Mouse (Mus musculus) liver, postnatal 0 days (tissue): ENCODE data around the gene Fkbp7. TPM values are rescaled to one million over a fixed set of nuclear protein-coding genes. Genes with fewer than 3 reads are reported as not detected.
"Not testable (repeated sequence)": the region's sequence is repeated elsewhere in the genome, so short reads cannot be mapped to it uniquely, and the experiment has no call there.

Experiments
- ATAC-seq: fragments of 200-750 bp; cut with Nextera tagmentation; 2 replicates; pipeline ENCODE4 v1.8.0; 2017; ENCODE audit warnings: mild to moderate bottlenecking, moderate library complexity
- DNase-seq: peaks from one replicate; pipeline ENCODE4 v3.0.0-alpha.2; 2016
- H3K27ac ChIP-seq: fragments of 300-500 bp; sonication (generic); 2 replicates; pipeline ENCODE4 v1.5.1; 2014; ENCODE audit warnings: antibody characterized with exemption, moderate library complexity, mild to moderate bottlenecking, low read depth
- H3K27me3 ChIP-seq: fragments of 300-500 bp; sonication (generic); 2 replicates; pipeline ENCODE4 v1.6.1; 2014; ENCODE audit warnings: low read length, control low read depth, mixed read lengths; ENCODE audit not compliant: insufficient read depth
- H3K36me3 ChIP-seq: fragments of 300-500 bp; sonication (generic); replicated peaks from 2 replicates; pipeline ENCODE4 v1.6.1; 2014; ENCODE audit warnings: mild to moderate bottlenecking, control low read depth, low read length, moderate library complexity, mixed read lengths; ENCODE audit not compliant: insufficient read depth
- H3K4me1 ChIP-seq: fragments of 300-500 bp; sonication (generic); 2 replicates; pipeline ENCODE4 v1.6.1; 2014; ENCODE audit warnings: antibody characterized with exemption, mild to moderate bottlenecking, control low read depth; ENCODE audit not compliant: insufficient read depth
- H3K4me2 ChIP-seq: fragments of 300-500 bp; sonication (generic); 2 replicates; pipeline ENCODE4 v1.6.1; 2014; ENCODE audit warnings: low read depth, mild to moderate bottlenecking, low read length, moderate library complexity, mixed read lengths
- H3K4me3 ChIP-seq: fragments of 300-500 bp; sonication (generic); 2 replicates; pipeline ENCODE4 v1.5.1; 2014; ENCODE audit warnings: low read depth, low read length
- H3K9ac ChIP-seq: fragments of 300-500 bp; sonication (generic); replicated peaks from 2 replicates; pipeline ENCODE4 v1.6.1; 2014; ENCODE audit warnings: mild to moderate bottlenecking, moderate library complexity
- H3K9me3 ChIP-seq: fragments of 300-500 bp; sonication (generic); 2 replicates; pipeline ENCODE4 v1.6.1; 2016; ENCODE audit warnings: mild to moderate bottlenecking, control low read depth, low read length, mixed read lengths
- CTCF ChIP-seq: sonication (generic); IDR thresholded peaks from 2 replicates; pipeline ENCODE4 v1.5.1; 2016; ENCODE audit warnings: antibody characterized with exemption, low read depth
- EP300 ChIP-seq: IDR thresholded peaks from 2 replicates; pipeline ENCODE4 v1.6.1; 2016; ENCODE audit warnings: antibody characterized with exemption, low read depth, mild to moderate bottlenecking
- WGBS: fragments of 180-500 bp; shearing (Covaris S2); extraction: QIAGEN DNeasy Blood & Tissue Kit; methylation state at CpG from one replicate; pipeline ENCODE4 v1.1.7; 2014; ENCODE audit not compliant: insufficient replicate concordance; 5-methylcytosine and 5-hydroxymethylcytosine counted together
- polyA plus RNA-seq: library from polyadenylated mRNA; unstranded; fragments of >200 nt; fragmentation: Nextera tagmentation; extraction: Ambion mirVana; gene quantifications from 2 replicates; pipeline ENCODE4 v1.2.1, GENCODE M21; 2015

Fkbp7 gene
- polyA plus RNA-seq, 1 experiment from 2014 or later, result 6.5 TPM

GRCm38 (mm10) chr2:76647883-76648570, 24.9 kb downstream of the Fkbp7 start, which contains the start of the genes Prkra and Pjvk:
Prkra (minus strand) TSS chr2:76648015.
Pjvk (plus strand) TSS chr2:76648476.
- no peaks in the 10 kb centered on the region for H3K36me3 ChIP-seq
- peak within 1 kb of the TSS; percentile 71 for H3K27ac ChIP-seq
- WGBS, result under 1% methylated on average over 34 of the region's 42 CpGs
- H3K9ac ChIP-seq, result peak within 1 kb of the TSS; percentile 72
- peak within 1 kb of the TSS; percentile 71 for H3K4me3 ChIP-seq
- TF ChIP-seq EP300 (no peak), CTCF (no peak)
- peaks cover 14% of the 10 kb centered on the region for H3K4me1 ChIP-seq
- H3K27me3 ChIP-seq, result no peaks in the 10 kb centered on the region
- ATAC-seq, result peak; percentile 97
- peak; percentile 98 for DNase-seq
- no peaks in the 10 kb centered on the region for H3K9me3 ChIP-seq
- H3K4me2 ChIP-seq, result peak within 1 kb of the TSS; percentile 100

GRCm38 (mm10) chr2:76647441-76647869, 25.5 kb downstream of the Fkbp7 start:
- DNase-seq (no peak), ATAC-seq (peak; percentile 22)
- H3K36me3 ChIP-seq, result no peaks in the 10 kb centered on the region
- H3K27ac ChIP-seq, result peak overlapping the region; percentile 71; the same call in 1 of the 2 replicates
- WGBS, result under 1% methylated on average over 18 of the region's 32 CpGs
- H3K27me3 ChIP-seq, result no peaks in the 10 kb centered on the region
- TF ChIP-seq EP300 (no peak), CTCF (no peak)
- peak overlapping the region; percentile 100 for H3K4me2 ChIP-seq
- H3K4me3 ChIP-seq, result peak overlapping the region; percentile 71
- peak overlapping the region; percentile 72 for H3K9ac ChIP-seq
- peaks cover 14% of the 10 kb centered on the region for H3K4me1 ChIP-seq
- no peaks in the 10 kb centered on the region for H3K9me3 ChIP-seq

- H3K4me1 ChIP-seq, result peaks cover 13% of the 10 kb centered on the region
- H3K4me2 ChIP-seq, result no peak overlapping the region
- no peak overlapping the region for H3K9ac ChIP-seq
- H3K4me3 ChIP-seq, result no peak overlapping the region
- H3K27ac ChIP-seq, result no peak overlapping the region
- TF ChIP-seq EP300 (no peak), CTCF (no peak)
- ATAC-seq (no peak), DNase-seq (no peak)
- 0 out of 2 replicates have a peak, but pooled peaks cover 13% of the 10 kb centered on the region for H3K36me3 ChIP-seq
- H3K27me3 ChIP-seq, result no peaks in the 10 kb centered on the region
- H3K9me3 ChIP-seq, result no peaks in the 10 kb centered on the region
These were observed 29.1 kb downstream of the Fkbp7 start for GRCm38 (mm10) chr2:76643801-76644200.

- H3K36me3 ChIP-seq, result peaks cover 18% of the 10 kb centered on the region
- 74% methylated on average over 2 of the region's 2 CpGs for WGBS
- no peak for DNase-seq
These were observed 33.3 kb downstream of the Fkbp7 start for GRCm38 (mm10) chr2:76639637-76640036.

GRCm38 (mm10) chr2:76631600-76631999, 41.3 kb downstream of the Fkbp7 start:
- H3K27me3 ChIP-seq, result no peaks in the 10 kb centered on the region
- no peak for ATAC-seq
- no peaks in the 10 kb centered on the region for H3K9me3 ChIP-seq
- H3K9ac ChIP-seq, result no peak overlapping the region
- 84% methylated on average over 4 of the region's 4 CpGs for WGBS
- H3K4me3 ChIP-seq, result no peak overlapping the region
- no peaks in the 10 kb centered on the region for H3K4me1 ChIP-seq
- TF ChIP-seq CTCF (no peak), EP300 (no peak)
- no peak for DNase-seq
- H3K4me2 ChIP-seq, result no peak overlapping the region
- peaks cover 28% of the 10 kb centered on the region for H3K36me3 ChIP-seq
- H3K27ac ChIP-seq, result no peak overlapping the region

More at GRCm38 (mm10) chr2:76639637-76640036, 33.3 kb downstream of the Fkbp7 start:
- Histone ChIP-seq H3K9ac (no peak overlapping the region), H3K9me3 (no peaks in the 10 kb centered on the region), H3K27ac (no peak overlapping the region), H3K4me3 (no peak overlapping the region), H3K27me3 (no peaks in the 10 kb centered on the region), H3K4me1 (no peaks in the 10 kb centered on the region), H3K4me2 (no peak overlapping the region)
- peak; percentile 65 for ATAC-seq
- 0 out of 2 replicates have a peak, but pooled peaks have one; percentile 12 for TF ChIP-seq EP300
- no peak for TF ChIP-seq CTCF

GRCm38 (mm10) chr2:76630293-76630692, 42.6 kb downstream of the Fkbp7 start:
- ATAC-seq (no peak), DNase-seq (no peak)
- Histone ChIP-seq H3K27ac (no peak overlapping the region), H3K4me3 (no peak overlapping the region), H3K4me1 (no peaks in the 10 kb centered on the region), H3K9ac (no peak overlapping the region), H3K9me3 (no peaks in the 10 kb centered on the region), H3K4me2 (no peak overlapping the region), H3K27me3 (no peaks in the 10 kb centered on the region), H3K36me3 (peaks cover 24% of the 10 kb centered on the region)
- WGBS, result 81% methylated on average over 12 of the region's 12 CpGs
- no peak for TF ChIP-seq EP300
- TF ChIP-seq CTCF, result no peak

GRCm38 (mm10) chr2:76622316-76622715, 50.6 kb downstream of the Fkbp7 start:
- not testable (repeated sequence) for H3K9ac ChIP-seq, H3K4me3 ChIP-seq, H3K4me1 ChIP-seq, H3K27me3 ChIP-seq, H3K27ac ChIP-seq, DNase-seq, ATAC-seq, H3K9me3 ChIP-seq, H3K36me3 ChIP-seq, H3K4me2 ChIP-seq
- WGBS, result 65% methylated on average over 2 of the region's 2 CpGs
